Mouse (Mus musculus) liver, embryonic 12.5 days (tissue): ENCODE measurements around the gene Plekhg3. TPM values are rescaled to one million over a fixed set of nuclear protein-coding genes. Genes with fewer than 3 reads are reported as not detected.

Experiments used
- ATAC-seq: fragments of 200-750 bp; cut with Nextera tagmentation; 2 replicates; pipeline ENCODE4 v1.8.0; 2017; ENCODE audit warnings: moderate number of reproducible peaks, mild to moderate bottlenecking, moderate library complexity
- H3K27ac ChIP-seq: fragments of 300-500 bp; sonication (generic); 2 replicates; pipeline ENCODE4 v1.5.1; 2016; ENCODE audit warnings: mild to moderate bottlenecking
- H3K27me3 ChIP-seq: fragments of 300-500 bp; sonication (generic); replicated peaks from 2 replicates; pipeline ENCODE4 v1.6.1; 2016; ENCODE audit warnings: mild to moderate bottlenecking, moderate library complexity
- H3K36me3 ChIP-seq: fragments of 300-500 bp; sonication (generic); 2 replicates; pipeline ENCODE4 v1.6.1; 2016; ENCODE audit warnings: mild to moderate bottlenecking, moderate library complexity
- H3K4me1 ChIP-seq: fragments of 300-500 bp; sonication (generic); 2 replicates; pipeline ENCODE4 v1.6.1; 2016
- H3K4me2 ChIP-seq: fragments of 300-500 bp; sonication (generic); 2 replicates; pipeline ENCODE4 v1.6.1; 2016; ENCODE audit warnings: mild to moderate bottlenecking, moderate library complexity
- H3K4me3 ChIP-seq: fragments of 300-500 bp; sonication (generic); 2 replicates; pipeline ENCODE4 v1.5.1; 2016; ENCODE audit warnings: mild to moderate bottlenecking, moderate library complexity
- H3K9ac ChIP-seq: fragments of 300-500 bp; sonication (generic); 2 replicates; pipeline ENCODE4 v1.6.1; 2016; ENCODE audit warnings: mild to moderate bottlenecking, moderate library complexity
- H3K9me3 ChIP-seq: fragments of 300-500 bp; sonication (generic); replicated peaks from 2 replicates; pipeline ENCODE4 v1.6.1; 2016; ENCODE audit warnings: mild to moderate bottlenecking, moderate library complexity
- WGBS: fragments of 180-500 bp; shearing (Covaris S2); methylation state at CpG from one replicate; pipeline ENCODE4 v1.1.7; 2016; ENCODE audit not compliant: insufficient replicate concordance; 5-methylcytosine and 5-hydroxymethylcytosine counted together
- polyA plus RNA-seq: library from polyadenylated mRNA; unstranded; fragments of >200 nt; fragmentation: Nextera tagmentation; extraction: Ambion mirVana; gene quantifications from 2 replicates; pipeline ENCODE4 v1.2.1, GENCODE M21; 2016

The Plekhg3 gene
- polyA plus RNA-seq, 1 experiment from 2014 or later = 3.3 TPM

- 55% methylated on average over 5 of the region's 5 CpGs for WGBS
- no peak overlapping the region for H3K27ac ChIP-seq
- no peak for ATAC-seq
Observed at GRCm38 (mm10) chr12:76502981-76503380, 27.7 kb upstream of the Plekhg3 start.

GRCm38 (mm10) chr12:76506522-76506921 lies 24.2 kb upstream of the Plekhg3 start:
- H3K9me3 ChIP-seq = no peaks in the 10 kb centered on the region
- H3K27ac ChIP-seq = 0 out of 2 replicates have a peak overlapping the region, but pooled peaks have one; percentile 6

More at GRCm38 (mm10) chr12:76502981-76503380, 27.7 kb upstream of the Plekhg3 start:
- H3K4me1 ChIP-seq = peaks cover 15% of the 10 kb centered on the region
- H3K27me3 ChIP-seq = peaks cover 5% of the 10 kb centered on the region; the same call in 1 of the 2 replicates
- H3K36me3 ChIP-seq = no peaks in the 10 kb centered on the region
- no peak overlapping the region for H3K4me2 ChIP-seq
- H3K4me3 ChIP-seq = no peak overlapping the region
- no peaks in the 10 kb centered on the region for H3K9me3 ChIP-seq
- H3K9ac ChIP-seq = no peak overlapping the region

GRCm38 (mm10) chr12:76507791-76508190 lies 22.9 kb upstream of the Plekhg3 start:
- Histone ChIP-seq H3K36me3 (no peaks in the 10 kb centered on the region), H3K27me3 (peaks cover 5% of the 10 kb centered on the region; the same call in 1 of the 2 replicates), H3K9me3 (no peaks in the 10 kb centered on the region), H3K9ac (no peak overlapping the region), H3K4me3 (no peak overlapping the region), H3K4me1 (no peaks in the 10 kb centered on the region), H3K27ac (no peak overlapping the region), H3K4me2 (no peak overlapping the region)
- WGBS = 83% methylated on average over 5 of the region's 5 CpGs
- ATAC-seq = no peak

More at GRCm38 (mm10) chr12:76506522-76506921, 24.2 kb upstream of the Plekhg3 start:
- no peak overlapping the region for H3K9ac ChIP-seq
- ATAC-seq = no peak
- no peaks in the 10 kb centered on the region for H3K36me3 ChIP-seq
- no peaks in the 10 kb centered on the region for H3K4me1 ChIP-seq
- no peak overlapping the region for H3K4me2 ChIP-seq
- WGBS = 73% methylated on average over 2 of the region's 2 CpGs
- no peak overlapping the region for H3K4me3 ChIP-seq
- peaks cover 5% of the 10 kb centered on the region; the same call in 1 of the 2 replicates for H3K27me3 ChIP-seq

- Histone ChIP-seq H3K27me3 (peaks cover 5% of the 10 kb centered on the region; the same call in 1 of the 2 replicates), H3K4me1 (no peaks in the 10 kb centered on the region), H3K9me3 (no peaks in the 10 kb centered on the region), H3K27ac (no peak overlapping the region), H3K4me2 (no peak overlapping the region), H3K4me3 (no peak overlapping the region), H3K9ac (no peak overlapping the region), H3K36me3 (no peaks in the 10 kb centered on the region)
- WGBS = 75% methylated on average over 7 of the region's 7 CpGs
- ATAC-seq = no peak
Observed at GRCm38 (mm10) chr12:76508909-76509440, 21.7 kb upstream of the Plekhg3 start.

GRCm38 (mm10) chr12:76512731-76513130 lies 18.0 kb upstream of the Plekhg3 start:
- Histone ChIP-seq H3K9me3 (no peaks in the 10 kb centered on the region), H3K27ac (no peak overlapping the region), H3K4me2 (no peak overlapping the region), H3K4me1 (peaks cover 6% of the 10 kb centered on the region; the same call in 1 of the 2 replicates), H3K36me3 (no peaks in the 10 kb centered on the region), H3K27me3 (peaks cover 3% of the 10 kb centered on the region; the same call in 1 of the 2 replicates), H3K9ac (no peak overlapping the region), H3K4me3 (no peak overlapping the region)
- 49% methylated on average over 1 of the region's 1 CpGs for WGBS
- no peak for ATAC-seq

GRCm38 (mm10) chr12:76514842-76515241 lies 15.8 kb upstream of the Plekhg3 start:
- Histone ChIP-seq H3K4me1 (peaks cover 6% of the 10 kb centered on the region; the same call in 1 of the 2 replicates), H3K4me3 (no peak overlapping the region), H3K36me3 (no peaks in the 10 kb centered on the region), H3K9me3 (no peaks in the 10 kb centered on the region), H3K9ac (no peak overlapping the region), H3K27me3 (no peaks in the 10 kb centered on the region), H3K27ac (no peak overlapping the region), H3K4me2 (no peak overlapping the region)
- ATAC-seq = no peak
- 18% methylated on average over 4 of the region's 4 CpGs for WGBS

- no peaks in the 10 kb centered on the region for H3K27me3 ChIP-seq
- no peak overlapping the region for H3K4me3 ChIP-seq
- ATAC-seq = no peak
- no peak overlapping the region for H3K27ac ChIP-seq
- peaks cover 6% of the 10 kb centered on the region; the same call in 1 of the 2 replicates for H3K4me1 ChIP-seq
- H3K9ac ChIP-seq = no peak overlapping the region
- H3K36me3 ChIP-seq = no peaks in the 10 kb centered on the region
- H3K4me2 ChIP-seq = no peak overlapping the region
- WGBS = 79% methylated on average over 9 of the region's 9 CpGs
- H3K9me3 ChIP-seq = no peaks in the 10 kb centered on the region
Observed at GRCm38 (mm10) chr12:76518000-76518399, 12.7 kb upstream of the Plekhg3 start.

- Histone ChIP-seq H3K4me2 (no peak overlapping the region), H3K4me1 (peaks cover 6% of the 10 kb centered on the region; the same call in 1 of the 2 replicates), H3K9ac (no peak overlapping the region), H3K27ac (no peak overlapping the region), H3K27me3 (no peaks in the 10 kb centered on the region), H3K4me3 (no peak overlapping the region), H3K9me3 (no peaks in the 10 kb centered on the region), H3K36me3 (no peaks in the 10 kb centered on the region)
- ATAC-seq = no peak
- 59% methylated on average over 12 of the region's 12 CpGs for WGBS
Observed at GRCm38 (mm10) chr12:76518909-76519842, 11.5 kb upstream of the Plekhg3 start.

GRCm38 (mm10) chr12:76523654-76524053 lies 7.0 kb upstream of the Plekhg3 start:
- Histone ChIP-seq H3K27ac (no peak overlapping the region), H3K9me3 (no peaks in the 10 kb centered on the region)
- 56% methylated on average over 5 of the region's 5 CpGs for WGBS

GRCm38 (mm10) chr12:76524915-76525314 lies 5.8 kb upstream of the Plekhg3 start:
- H3K4me2 ChIP-seq = no peak overlapping the region
- no peak overlapping the region for H3K27ac ChIP-seq
- H3K9ac ChIP-seq = no peak overlapping the region
- no peak for ATAC-seq
- no peak overlapping the region for H3K4me3 ChIP-seq
- peaks cover 6% of the 10 kb centered on the region; the same call in 1 of the 2 replicates for H3K4me1 ChIP-seq
- no peaks in the 10 kb centered on the region for H3K9me3 ChIP-seq
- H3K27me3 ChIP-seq = peaks cover 41% of the 10 kb centered on the region
- H3K36me3 ChIP-seq = no peaks in the 10 kb centered on the region
- 79% methylated on average over 3 of the region's 3 CpGs for WGBS

More at GRCm38 (mm10) chr12:76523654-76524053, 7.0 kb upstream of the Plekhg3 start:
- no peak overlapping the region for H3K4me2 ChIP-seq
- no peak overlapping the region for H3K4me3 ChIP-seq
- peaks cover 29% of the 10 kb centered on the region for H3K27me3 ChIP-seq
- no peaks in the 10 kb centered on the region for H3K36me3 ChIP-seq
- H3K4me1 ChIP-seq = peaks cover 6% of the 10 kb centered on the region; the same call in 1 of the 2 replicates
- no peak overlapping the region for H3K9ac ChIP-seq
- no peak for ATAC-seq

- Histone ChIP-seq H3K4me2 (no peak overlapping the region), H3K27ac (no peak overlapping the region), H3K4me3 (no peak overlapping the region), H3K4me1 (peaks cover 7% of the 10 kb centered on the region; the same call in 1 of the 2 replicates), H3K9ac (no peak overlapping the region), H3K27me3 (peaks cover 66% of the 10 kb centered on the region), H3K36me3 (no peaks in the 10 kb centered on the region), H3K9me3 (no peaks in the 10 kb centered on the region)
- 12% methylated on average over 9 of the region's 9 CpGs for WGBS
- ATAC-seq = no peak
Observed at GRCm38 (mm10) chr12:76527245-76527881, 3.3 kb upstream of the Plekhg3 start.
